Mouse (Mus musculus) liver, postnatal 0 days (tissue): ENCODE measurements at regions not wholly inside any gene's neighbourhood (a gene's known extent, or its start where the extent isn't known, plus 50 kb on each side); places are given as distances from the start of the nearest gene placed in this dataset.

Experiments used
- ATAC-seq: fragments of 200-750 bp; cut with Nextera tagmentation; 2 replicates; pipeline ENCODE4 v1.8.0; 2017; ENCODE audit warnings: mild to moderate bottlenecking, moderate library complexity
- DNase-seq: peaks from one replicate; pipeline ENCODE4 v3.0.0-alpha.2; 2016
- H3K27ac ChIP-seq: fragments of 300-500 bp; sonication (generic); 2 replicates; pipeline ENCODE4 v1.5.1; 2014; ENCODE audit warnings: antibody characterized with exemption, moderate library complexity, mild to moderate bottlenecking, low read depth
- H3K27me3 ChIP-seq: fragments of 300-500 bp; sonication (generic); 2 replicates; pipeline ENCODE4 v1.6.1; 2014; ENCODE audit warnings: low read length, control low read depth, mixed read lengths; ENCODE audit not compliant: insufficient read depth
- H3K36me3 ChIP-seq: fragments of 300-500 bp; sonication (generic); replicated peaks from 2 replicates; pipeline ENCODE4 v1.6.1; 2014; ENCODE audit warnings: mild to moderate bottlenecking, control low read depth, low read length, moderate library complexity, mixed read lengths; ENCODE audit not compliant: insufficient read depth
- H3K4me1 ChIP-seq: fragments of 300-500 bp; sonication (generic); 2 replicates; pipeline ENCODE4 v1.6.1; 2014; ENCODE audit warnings: antibody characterized with exemption, mild to moderate bottlenecking, control low read depth; ENCODE audit not compliant: insufficient read depth
- H3K4me2 ChIP-seq: fragments of 300-500 bp; sonication (generic); 2 replicates; pipeline ENCODE4 v1.6.1; 2014; ENCODE audit warnings: low read depth, mild to moderate bottlenecking, low read length, moderate library complexity, mixed read lengths
- H3K4me3 ChIP-seq: fragments of 300-500 bp; sonication (generic); 2 replicates; pipeline ENCODE4 v1.5.1; 2014; ENCODE audit warnings: low read depth, low read length
- H3K9ac ChIP-seq: fragments of 300-500 bp; sonication (generic); replicated peaks from 2 replicates; pipeline ENCODE4 v1.6.1; 2014; ENCODE audit warnings: mild to moderate bottlenecking, moderate library complexity
- H3K9me3 ChIP-seq: fragments of 300-500 bp; sonication (generic); 2 replicates; pipeline ENCODE4 v1.6.1; 2016; ENCODE audit warnings: mild to moderate bottlenecking, control low read depth, low read length, mixed read lengths
- CTCF ChIP-seq: sonication (generic); IDR thresholded peaks from 2 replicates; pipeline ENCODE4 v1.5.1; 2016; ENCODE audit warnings: antibody characterized with exemption, low read depth
- EP300 ChIP-seq: IDR thresholded peaks from 2 replicates; pipeline ENCODE4 v1.6.1; 2016; ENCODE audit warnings: antibody characterized with exemption, low read depth, mild to moderate bottlenecking
- WGBS: fragments of 180-500 bp; shearing (Covaris S2); extraction: QIAGEN DNeasy Blood & Tissue Kit; methylation state at CpG from one replicate; pipeline ENCODE4 v1.1.7; 2014; ENCODE audit not compliant: insufficient replicate concordance; 5-methylcytosine and 5-hydroxymethylcytosine counted together

DNA sequence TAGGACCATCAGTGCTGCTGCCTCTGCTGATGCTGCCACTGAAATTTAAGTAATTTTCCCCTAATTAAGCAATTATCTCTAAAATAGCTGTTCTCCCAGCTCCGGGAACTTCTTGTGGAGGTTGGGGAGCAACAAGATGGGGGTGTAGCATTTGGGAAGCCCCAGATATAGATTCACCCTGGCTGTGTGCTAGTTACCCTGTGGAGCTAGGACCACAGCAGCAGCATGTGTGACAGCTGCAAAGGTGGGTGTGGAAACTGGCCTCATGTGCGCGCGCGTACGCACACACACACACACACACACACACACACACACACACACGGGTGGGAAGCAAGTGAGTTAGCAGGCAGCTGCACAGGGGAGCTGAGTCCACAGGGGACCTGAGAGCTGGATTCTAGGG is 126.2 kb upstream of the Sdk2 start:
- 81% methylated on average over 7 of the region's 7 CpGs for WGBS

DNA sequence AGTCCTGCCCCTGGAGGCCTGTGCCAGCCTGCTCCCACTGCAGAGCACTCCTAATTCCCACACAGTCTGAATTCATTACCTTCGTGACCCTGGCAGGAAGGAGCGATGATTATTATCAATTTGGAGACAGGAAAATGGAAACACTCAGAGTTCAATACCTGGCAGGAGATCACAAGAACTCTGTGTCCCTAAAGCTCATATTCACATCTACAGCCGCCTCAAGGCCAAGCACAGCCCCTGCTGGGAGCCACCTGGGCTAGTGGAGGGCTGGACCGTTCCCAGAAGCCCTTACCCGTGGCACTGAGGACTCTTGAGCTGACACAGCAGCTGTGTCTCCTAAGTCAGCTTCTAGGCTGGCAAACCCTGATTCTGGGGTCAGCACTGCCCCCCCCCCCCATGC is 124.8 kb upstream of the Sdk2 start:
- no peaks in the 10 kb centered on the region for H3K4me1 ChIP-seq
- H3K9me3 ChIP-seq: 0 out of 2 replicates have a peak, but pooled peaks cover 5% of the 10 kb centered on the region
- H3K9ac ChIP-seq: no peak overlapping the region
- H3K27me3 ChIP-seq: no peaks in the 10 kb centered on the region
- no peak overlapping the region for H3K4me2 ChIP-seq
- H3K36me3 ChIP-seq: no peaks in the 10 kb centered on the region
- no peak for ATAC-seq
- TF ChIP-seq EP300 (no peak), CTCF (no peak)
- no peak overlapping the region for H3K27ac ChIP-seq
- no peak for DNase-seq
- H3K4me3 ChIP-seq: no peak overlapping the region
- WGBS: 72% methylated on average over 5 of the region's 5 CpGs

More for the DNA sequence above, 126.2 kb upstream of the Sdk2 start:
- no peaks in the 10 kb centered on the region for H3K36me3 ChIP-seq
- H3K27me3 ChIP-seq: no peaks in the 10 kb centered on the region
- no peaks in the 10 kb centered on the region for H3K4me1 ChIP-seq
- H3K27ac ChIP-seq: no peak overlapping the region
- no peak overlapping the region for H3K4me3 ChIP-seq
- DNase-seq (no peak), ATAC-seq (no peak)
- no peak overlapping the region for H3K4me2 ChIP-seq
- TF ChIP-seq EP300 (no peak), CTCF (no peak)
- H3K9me3 ChIP-seq: 0 out of 2 replicates have a peak, but pooled peaks cover 5% of the 10 kb centered on the region
- no peak overlapping the region for H3K9ac ChIP-seq

DNA sequence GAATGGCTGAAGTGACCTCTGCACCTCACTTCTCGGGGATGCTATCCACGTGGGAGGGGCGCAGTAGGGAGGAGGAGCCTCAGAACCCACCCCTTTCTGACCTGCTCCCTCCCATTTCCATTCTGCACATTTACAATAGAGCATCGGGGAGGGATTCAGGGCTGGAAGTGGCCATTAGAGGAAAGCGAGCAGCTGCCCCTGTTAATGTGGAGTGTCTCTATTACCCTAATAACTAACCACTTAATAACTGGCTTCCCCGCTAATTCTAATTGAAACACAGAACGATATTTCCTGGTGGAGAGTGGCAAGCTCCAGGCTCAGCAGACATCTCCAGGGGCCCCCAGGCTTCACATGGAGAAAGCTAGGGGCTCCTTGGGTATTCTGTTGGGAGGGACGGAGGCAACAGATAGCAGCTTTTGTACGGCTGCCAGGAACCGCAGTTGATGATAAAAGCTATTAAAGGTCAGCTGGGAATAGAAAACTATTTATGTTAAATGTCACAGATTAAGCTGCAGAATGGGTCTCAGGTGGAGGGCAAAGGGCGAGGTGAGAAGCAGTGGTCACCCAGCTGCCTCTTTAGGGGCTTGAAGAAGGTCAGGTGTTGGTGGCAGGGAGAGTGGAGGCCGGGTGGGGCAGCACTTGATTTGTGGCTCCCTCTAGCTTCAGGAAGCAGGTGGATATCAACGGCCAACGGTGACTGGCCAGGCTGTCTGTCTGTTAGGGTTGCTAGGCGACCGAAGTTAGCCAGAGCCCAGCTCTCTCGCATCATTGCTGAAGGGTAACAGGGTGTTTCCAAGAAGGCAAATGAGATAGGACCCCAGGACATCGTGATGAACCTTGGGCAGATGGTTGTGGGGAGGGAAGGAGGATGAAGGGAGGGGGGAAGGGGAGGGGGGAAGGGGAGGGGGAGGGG is 118.4 kb upstream of the Sdk2 start:
- Histone ChIP-seq H3K36me3 (no peaks in the 10 kb centered on the region), H3K4me3 (no peak overlapping the region), H3K27me3 (no peaks in the 10 kb centered on the region), H3K27ac (peak overlapping the region; percentile 44; the same call in 1 of the 2 replicates), H3K9me3 (no peaks in the 10 kb centered on the region), H3K9ac (no peak overlapping the region), H3K4me2 (no peak overlapping the region), H3K4me1 (peaks cover 8% of the 10 kb centered on the region; the same call in 1 of the 2 replicates)
- 34% methylated on average over 18 of the region's 18 CpGs for WGBS
- TF ChIP-seq CTCF (peak; percentile 46), EP300 (no peak; the same call in 1 of the 2 replicates)
- peak; percentile 80 for ATAC-seq
- peak; percentile 68 for DNase-seq

DNA sequence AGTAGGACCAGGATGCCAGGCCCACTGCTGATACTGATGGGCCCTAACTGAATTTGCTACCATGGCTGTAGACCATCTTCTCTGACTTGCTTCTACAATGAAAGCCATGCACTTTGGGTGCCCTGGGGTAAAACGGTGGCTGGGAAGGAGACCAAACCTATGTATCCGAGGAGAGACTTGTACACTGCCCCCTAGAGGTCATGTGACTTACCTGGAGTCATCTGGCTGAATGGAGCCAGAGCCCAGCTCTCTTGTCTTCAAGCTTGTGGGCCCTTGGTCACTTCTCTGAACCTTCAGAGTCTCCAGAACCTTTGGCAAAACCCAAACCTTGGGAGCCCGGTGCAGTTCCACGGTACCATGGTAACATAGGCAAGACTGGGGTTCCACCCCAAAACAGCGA is 117.6 kb upstream of the Sdk2 start:
- Histone ChIP-seq H3K36me3 (no peaks in the 10 kb centered on the region), H3K27me3 (no peaks in the 10 kb centered on the region), H3K9ac (no peak overlapping the region), H3K4me3 (no peak overlapping the region), H3K4me2 (no peak overlapping the region), H3K9me3 (no peaks in the 10 kb centered on the region), H3K4me1 (peaks cover 8% of the 10 kb centered on the region; the same call in 1 of the 2 replicates), H3K27ac (no peak overlapping the region)
- TF ChIP-seq CTCF (peak; percentile 51), EP300 (no peak)
- WGBS: 69% methylated on average over 5 of the region's 5 CpGs
- ATAC-seq: no peak
- DNase-seq: no peak

DNA sequence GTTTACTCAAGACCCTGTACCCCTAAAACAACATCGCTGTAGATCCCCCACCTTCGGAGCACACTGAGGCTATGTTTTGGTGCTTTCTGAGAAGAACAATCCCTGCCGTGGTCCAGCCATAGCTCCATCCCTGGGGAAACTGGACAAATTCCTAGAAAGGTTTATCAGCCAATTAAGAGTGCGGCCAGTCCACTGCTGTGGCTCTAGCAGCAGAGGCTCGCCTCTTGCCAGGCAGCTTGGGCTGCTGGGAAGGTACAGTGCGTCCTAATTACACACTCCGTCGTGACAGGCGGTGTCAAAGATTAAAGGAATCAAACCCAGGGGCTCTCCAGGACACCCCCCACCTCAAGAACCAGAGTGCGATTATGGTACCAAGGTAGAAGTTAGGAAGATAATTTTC is 116.4 kb upstream of the Sdk2 start:
- Histone ChIP-seq H3K36me3 (no peaks in the 10 kb centered on the region), H3K4me3 (no peak overlapping the region), H3K4me1 (peaks cover 8% of the 10 kb centered on the region), H3K9me3 (no peaks in the 10 kb centered on the region), H3K27me3 (no peaks in the 10 kb centered on the region), H3K9ac (no peak overlapping the region), H3K4me2 (no peak overlapping the region), H3K27ac (no peak overlapping the region)
- 82% methylated on average over 10 of the region's 10 CpGs for WGBS
- DNase-seq (no peak), ATAC-seq (no peak)
- no peak for TF ChIP-seq EP300
- TF ChIP-seq CTCF: no peak

DNA sequence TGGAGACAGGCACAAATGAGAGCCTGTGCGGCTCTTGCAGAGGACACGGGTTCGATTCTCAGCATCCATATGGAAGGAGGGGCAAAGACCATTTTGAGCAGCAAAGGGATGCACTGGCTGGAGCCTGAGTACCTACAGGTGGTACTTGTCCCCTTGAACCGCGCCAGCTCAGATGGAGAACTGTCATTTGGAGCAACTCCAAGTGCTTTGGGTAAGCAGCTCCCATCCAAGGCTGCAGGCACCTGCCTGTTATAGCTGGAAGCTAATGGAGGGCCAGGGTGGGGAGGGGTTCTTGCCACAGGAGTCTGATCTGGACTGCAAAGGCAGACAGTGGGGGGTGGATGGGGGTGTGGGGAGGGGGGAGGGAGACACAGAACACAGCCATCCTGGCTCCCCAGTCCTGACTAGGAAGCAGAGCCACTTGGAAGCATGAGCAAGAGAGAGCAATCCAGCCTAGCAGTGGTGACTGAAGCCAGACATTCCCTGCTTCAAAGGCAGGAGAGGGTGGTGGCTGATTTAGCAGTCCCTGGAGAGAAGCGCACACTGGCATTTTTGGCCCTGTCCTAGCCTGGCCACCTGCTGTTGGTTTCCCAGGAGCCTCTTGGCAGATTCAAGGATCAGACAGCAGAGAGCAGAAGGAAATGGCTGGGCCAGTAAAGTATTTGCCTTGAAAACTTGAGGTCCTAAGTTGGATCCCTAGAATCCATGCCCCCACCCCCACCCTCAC is 112.1 kb upstream of the Sdk2 start:
- Histone ChIP-seq H3K9me3 (no peaks in the 10 kb centered on the region), H3K9ac (no peak overlapping the region), H3K27me3 (no peaks in the 10 kb centered on the region), H3K27ac (no peak overlapping the region), H3K4me2 (no peak overlapping the region), H3K36me3 (no peaks in the 10 kb centered on the region), H3K4me1 (peaks cover 9% of the 10 kb centered on the region), H3K4me3 (no peak overlapping the region)
- WGBS: 70% methylated on average over 6 of the region's 6 CpGs
- DNase-seq (no peak), ATAC-seq (no peak)
- TF ChIP-seq CTCF (no peak), EP300 (no peak)
